In genomic region chr1:150027265-150027664, GRCm38 (mm10) we compare ENCODE assay signal across 13 mouse cellular contexts.
"Had no signal": no experiment of that assay in that cellular context is flagged by ENCODE, and none has a peak within 500 bp of the region (broad histone marks: within the 10 kb centered on the region; RNA-seq: fewer than 3 reads in every experiment).

No protein-coding gene starts in this region.

- H3K27me3 ChIP-seq: limb, embryonic 15.5 days; liver, embryonic 12.5 days; neural tube, embryonic 12.5 days had no signal

- H3K4me1 ChIP-seq: limb, embryonic 15.5 days; midbrain, embryonic 10.5 days; neural tube, embryonic 12.5 days had no signal

- H3K9ac ChIP-seq: limb, embryonic 15.5 days; liver, embryonic 12.5 days; lung, embryonic 14.5 days; neural tube, embryonic 12.5 days had no signal

- H3K4me2 ChIP-seq: limb, embryonic 15.5 days; liver, embryonic 12.5 days; lung, embryonic 14.5 days; neural tube, embryonic 12.5 days had no signal

- H3K4me3 ChIP-seq: layer of hippocampus, adult 2 months; limb, embryonic 15.5 days; liver, embryonic 12.5 days; midbrain, embryonic 10.5 days; myocyte; neural tube, embryonic 12.5 days had no signal

- DNase-seq: kidney, postnatal 10 days; kidney, postnatal 4 days; lung, embryonic 14.5 days; lung, postnatal 10 days; midbrain, embryonic 14.5 days; thymus, adult 18-20 months; thymus, postnatal 14 days had no signal

- H3K9me3 ChIP-seq: limb, embryonic 15.5 days; liver, embryonic 12.5 days; midbrain, embryonic 10.5 days; neural tube, embryonic 12.5 days had no signal

- ATAC-seq: liver, embryonic 12.5 days had no signal

- H3K36me3 ChIP-seq: limb, embryonic 15.5 days; liver, embryonic 12.5 days; midbrain, embryonic 10.5 days; neural tube, embryonic 12.5 days had no signal

- H3K27ac ChIP-seq: layer of hippocampus, adult 2 months; limb, embryonic 15.5 days; liver, embryonic 12.5 days; midbrain, embryonic 10.5 days; neural tube, embryonic 12.5 days had no signal
